Mouse (Mus musculus) liver, postnatal 0 days (tissue): ENCODE results near the gene Zfp651.

Experiments used
- CTCF ChIP-seq: sonication (generic); IDR thresholded peaks from 2 replicates; pipeline ENCODE4 v1.5.1; 2016; ENCODE audit warnings: antibody characterized with exemption, low read depth
- EP300 ChIP-seq: IDR thresholded peaks from 2 replicates; pipeline ENCODE4 v1.6.1; 2016; ENCODE audit warnings: antibody characterized with exemption, low read depth, mild to moderate bottlenecking

DNA sequence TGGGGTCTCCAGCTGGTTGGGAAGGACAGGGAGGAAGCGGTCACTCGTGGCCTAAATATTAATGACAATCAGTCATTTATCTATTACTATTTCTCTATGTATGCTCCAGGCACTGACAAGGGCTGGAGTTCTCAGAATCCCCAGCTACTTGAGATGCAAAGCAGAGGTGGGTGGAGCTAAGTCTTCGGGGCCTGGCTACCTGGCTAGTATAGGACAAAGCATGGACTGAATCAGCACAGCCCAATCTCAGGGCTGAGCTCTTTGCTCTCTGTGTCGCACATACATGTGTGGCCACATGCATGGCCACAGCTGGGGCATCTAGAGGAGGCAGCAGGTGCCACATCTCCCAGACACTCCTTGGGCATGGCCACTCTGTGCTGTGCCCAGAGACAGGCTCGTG, 61.6 kb downstream of the Zfp651 start:
- TF ChIP-seq CTCF (no peak), EP300 (no peak)
